Mouse (Mus musculus): ENCODE measurements around the gene Gria4.

DNA sequence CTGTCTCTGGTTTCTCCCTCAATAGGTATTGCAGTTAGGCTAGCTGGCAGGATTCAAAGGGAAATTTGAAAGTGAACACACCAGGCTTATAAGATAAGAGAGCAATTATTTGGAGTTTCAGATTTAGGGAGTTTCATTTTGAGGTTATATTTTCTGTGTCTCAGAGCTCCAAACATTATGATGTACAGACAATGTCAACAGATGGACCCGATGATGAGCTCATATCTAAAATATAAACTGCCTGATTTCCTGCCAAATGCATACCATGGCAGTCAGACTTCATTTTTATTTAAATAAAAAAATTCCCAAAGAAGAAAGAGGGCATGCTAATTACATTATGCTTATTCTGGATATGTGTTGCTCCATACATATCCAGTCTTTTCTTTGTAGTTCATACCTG lies 256.8 kb downstream of the Gria4 start:
- TF ChIP-seq CTCF (conservative IDR thresholded peaks at IDR 0.05; ENCODE audit: insufficient read depth, insufficient read length, low read depth, low read length) (no peak), POLR2A (IDR thresholded peaks at IDR 0.05; ENCODE audit: low read depth, low read length) (no peak)
